Mouse (Mus musculus) E14TG2a.4 (cell line): ENCODE data around the gene Tnip1.

Source experiments
- H3K27me3 ChIP-seq: 2 replicates; pipeline ENCODE4 v1.6.1; 2014; ENCODE audit warnings: low read length, control low read depth; ENCODE audit not compliant: insufficient read depth
- H3K36me3 ChIP-seq: 2 replicates; pipeline ENCODE4 v1.6.1; 2014; ENCODE audit warnings: low read length, control low read depth; ENCODE audit not compliant: insufficient read depth
- H3K4me1 ChIP-seq: replicated peaks from 2 replicates; pipeline ENCODE4 v1.6.1; 2014; ENCODE audit warnings: low read depth, low read length, control low read depth
- H3K4me3 ChIP-seq: replicated peaks from 2 replicates; pipeline ENCODE4 v1.5.1; 2014; ENCODE audit warnings: mild to moderate bottlenecking, low read length
- H3K9me3 ChIP-seq: 2 replicates; pipeline ENCODE4 v1.6.1; 2014; ENCODE audit warnings: low read length, control low read depth
- CTCF ChIP-seq: conservative IDR thresholded peaks from 2 replicates; pipeline ENCODE4 v1.5.1; 2014; ENCODE audit warnings: low read length
- NANOG ChIP-seq: IDR thresholded peaks from 2 replicates; pipeline ENCODE4 v1.6.1; 2014; ENCODE audit warnings: borderline replicate concordance, low read length, mixed read lengths
- POU5F1 ChIP-seq: IDR thresholded peaks from 2 replicates; pipeline ENCODE4 v1.6.1; 2014; ENCODE audit warnings: low read length, borderline replicate concordance

Tnip1 gene

GRCm38 (mm10) chr11:54962810-54963209 lies at the start of gene Tnip1:
TSS of gene Tnip1 (minus strand) at chr11:54962917.
- H3K4me1 ChIP-seq: peaks cover 72% of the 10 kb centered on the region
- TF ChIP-seq CTCF (no peak), NANOG (no peak), POU5F1 (no peak)

GRCm38 (mm10) chr11:55011440-55011839 lies 48.7 kb upstream of the Tnip1 start:
- no peak overlapping the region for H3K4me3 ChIP-seq
- H3K27me3 ChIP-seq: no peaks in the 10 kb centered on the region
- peaks cover 92% of the 10 kb centered on the region for H3K36me3 ChIP-seq
- H3K9me3 ChIP-seq: no peaks in the 10 kb centered on the region
- TF ChIP-seq NANOG (no peak), POU5F1 (no peak), CTCF (no peak)
- peaks cover 14% of the 10 kb centered on the region for H3K4me1 ChIP-seq

More at GRCm38 (mm10) chr11:54962810-54963209, at the start of gene Tnip1:
- Histone ChIP-seq H3K27me3 (no peaks in the 10 kb centered on the region), H3K9me3 (no peaks in the 10 kb centered on the region), H3K36me3 (no peaks in the 10 kb centered on the region), H3K4me3 (peak within 1 kb of the TSS; percentile 75)

GRCm38 (mm10) chr11:55008230-55008629 lies 45.5 kb upstream of the Tnip1 start:
- no peaks in the 10 kb centered on the region for H3K4me1 ChIP-seq
- no peak for TF ChIP-seq POU5F1
- TF ChIP-seq CTCF: no peak
- TF ChIP-seq NANOG: no peak
- H3K27me3 ChIP-seq: no peaks in the 10 kb centered on the region
- H3K36me3 ChIP-seq: peaks cover 96% of the 10 kb centered on the region
- H3K4me3 ChIP-seq: no peak overlapping the region
- no peaks in the 10 kb centered on the region for H3K9me3 ChIP-seq

- Histone ChIP-seq H3K36me3 (peaks cover 84% of the 10 kb centered on the region), H3K27me3 (no peaks in the 10 kb centered on the region), H3K4me3 (no peak overlapping the region), H3K4me1 (no peaks in the 10 kb centered on the region), H3K9me3 (peaks cover 4% of the 10 kb centered on the region; the same call in 1 of the 2 replicates)
- TF ChIP-seq POU5F1 (no peak), NANOG (no peak), CTCF (no peak)
Observed at GRCm38 (mm10) chr11:55005684-55006083, 43.0 kb upstream of the Tnip1 start.

GRCm38 (mm10) chr11:55004970-55005502 lies 42.3 kb upstream of the Tnip1 start:
- peaks cover 1% of the 10 kb centered on the region; the same call in 1 of the 2 replicates for H3K4me1 ChIP-seq
- no peak overlapping the region for H3K4me3 ChIP-seq
- H3K27me3 ChIP-seq: no peaks in the 10 kb centered on the region
- H3K9me3 ChIP-seq: peaks cover 4% of the 10 kb centered on the region; the same call in 1 of the 2 replicates
- TF ChIP-seq CTCF (no peak), POU5F1 (no peak), NANOG (no peak)
- peaks cover 84% of the 10 kb centered on the region for H3K36me3 ChIP-seq

- Histone ChIP-seq H3K9me3 (peaks cover 4% of the 10 kb centered on the region; the same call in 1 of the 2 replicates), H3K4me3 (no peak overlapping the region)
- no peak for TF ChIP-seq NANOG
- TF ChIP-seq POU5F1: no peak
- TF ChIP-seq CTCF: no peak
Observed at GRCm38 (mm10) chr11:54998708-54999107, 36.0 kb upstream of the Tnip1 start.

GRCm38 (mm10) chr11:54998284-54998683 lies 35.6 kb upstream of the Tnip1 start:
- peaks cover 4% of the 10 kb centered on the region; the same call in 1 of the 2 replicates for H3K9me3 ChIP-seq
- H3K4me1 ChIP-seq: peaks cover 38% of the 10 kb centered on the region
- TF ChIP-seq NANOG: no peak
- TF ChIP-seq POU5F1: no peak
- peak; percentile 73 for TF ChIP-seq CTCF
- peaks cover 71% of the 10 kb centered on the region for H3K36me3 ChIP-seq
- no peaks in the 10 kb centered on the region for H3K27me3 ChIP-seq
- no peak overlapping the region for H3K4me3 ChIP-seq

More at GRCm38 (mm10) chr11:54998708-54999107, 36.0 kb upstream of the Tnip1 start:
- H3K4me1 ChIP-seq: peaks cover 38% of the 10 kb centered on the region
- H3K36me3 ChIP-seq: peaks cover 71% of the 10 kb centered on the region
- H3K27me3 ChIP-seq: no peaks in the 10 kb centered on the region

- TF ChIP-seq CTCF: no peak
- TF ChIP-seq NANOG: no peak
- no peak for TF ChIP-seq POU5F1
- Histone ChIP-seq H3K36me3 (peaks cover 81% of the 10 kb centered on the region), H3K9me3 (peaks cover 4% of the 10 kb centered on the region; the same call in 1 of the 2 replicates), H3K4me3 (no peak overlapping the region), H3K27me3 (no peaks in the 10 kb centered on the region), H3K4me1 (peaks cover 38% of the 10 kb centered on the region)
Observed at GRCm38 (mm10) chr11:54996176-54996575, 33.5 kb upstream of the Tnip1 start.

GRCm38 (mm10) chr11:54989920-54990319 lies 27.2 kb upstream of the Tnip1 start:
- TF ChIP-seq CTCF (no peak), NANOG (no peak), POU5F1 (no peak)
- Histone ChIP-seq H3K4me3 (no peak overlapping the region), H3K27me3 (no peaks in the 10 kb centered on the region), H3K36me3 (peaks cover 85% of the 10 kb centered on the region), H3K4me1 (peaks cover 13% of the 10 kb centered on the region), H3K9me3 (no peaks in the 10 kb centered on the region)
